Comparison of ENCODE assay signal across 11 mouse cellular contexts in genomic region chr9:46163430-46163829, GRCm38 (mm10).
DNase-seq lines count a peak whose midpoint lies in the region; ATAC-seq and TF ChIP-seq lines count a peak whose summit lies in the region.
"Had no signal": no experiment of that assay in that cellular context is flagged by ENCODE, and none has a peak within 500 bp of the region (broad histone marks: within the 10 kb centered on the region; RNA-seq: fewer than 3 reads in every experiment).

No protein-coding gene starts in this region.

- DNase-seq in gastrocnemius, adult 2 months = peak; percentile 39
- no peak for DNase-seq in gastrocnemius, adult 18-20 months (ENCODE audit: low spot score)
- peak; percentile 34 for DNase-seq in ovary, adult 18-20 months (ENCODE audit: low spot score)
- DNase-seq in ovary, postnatal 10 days (ENCODE audit: low spot score) = no peak
- peak; percentile 51 for DNase-seq in kidney, postnatal 14 days
- no peak for DNase-seq in left cerebral cortex, adult 9 months (ENCODE audit: low spot score in 2 of 2)
- DNase-seq in cerebellum, postnatal 14 days = no peak
- DNase-seq: gastrocnemius, postnatal 14 days had no signal

- TF ChIP-seq CTCF in gastrocnemius, adult 2 months (IDR thresholded peaks at IDR 0.05) = no peak

- no peaks in the 10 kb centered on the region for H3K4me1 ChIP-seq in neural tube, embryonic 15.5 days
- H3K4me1 ChIP-seq: intestine, embryonic 15.5 days; midbrain, embryonic 15.5 days had no signal

- 80% methylated on average over 8 of the region's 8 CpGs for WGBS in neural tube, embryonic 15.5 days

- H3K9me3 ChIP-seq in neural tube, embryonic 15.5 days (replicated peaks) = no peaks in the 10 kb centered on the region
- H3K9me3 ChIP-seq: intestine, embryonic 15.5 days; midbrain, embryonic 15.5 days had no signal

- H3K27ac ChIP-seq in gastrocnemius, adult 2 months = peak overlapping the region; percentile 65
- H3K27ac ChIP-seq in neural tube, embryonic 15.5 days (replicated peaks) = no peak overlapping the region
- H3K27ac ChIP-seq: intestine, embryonic 15.5 days; midbrain, embryonic 15.5 days had no signal

- no peaks in the 10 kb centered on the region; the same call in 1 of the 2 replicates for H3K36me3 ChIP-seq in neural tube, embryonic 15.5 days
- H3K36me3 ChIP-seq: midbrain, embryonic 15.5 days had no signal

- no peak overlapping the region for H3K4me2 ChIP-seq in neural tube, embryonic 15.5 days
- H3K4me2 ChIP-seq: intestine, embryonic 15.5 days; midbrain, embryonic 15.5 days had no signal

- H3K9ac ChIP-seq in neural tube, embryonic 15.5 days (replicated peaks) = no peak overlapping the region
- H3K9ac ChIP-seq: intestine, embryonic 15.5 days; midbrain, embryonic 15.5 days had no signal

- H3K4me3 ChIP-seq in gastrocnemius, adult 2 months = no peak overlapping the region
- no peak overlapping the region for H3K4me3 ChIP-seq in neural tube, embryonic 15.5 days (replicated peaks)
- H3K4me3 ChIP-seq: intestine, embryonic 15.5 days; midbrain, embryonic 15.5 days had no signal

- no peak for ATAC-seq in neural tube, embryonic 15.5 days (ENCODE audit: low FRiP score)
- ATAC-seq: intestine, embryonic 15.5 days; midbrain, embryonic 15.5 days had no signal

- intact Hi-C loops in gastrocnemius, adult 2 months (cut with DNase I) = no loop called here

- no peaks in the 10 kb centered on the region for H3K27me3 ChIP-seq in neural tube, embryonic 15.5 days (replicated peaks)
- H3K27me3 ChIP-seq: intestine, embryonic 15.5 days; midbrain, embryonic 15.5 days had no signal

Comparison
In these comparisons a context has a peak if more than half of its experiments do, and no peak if none do; other contexts are left out.
1. DNase-seq: peak in gastrocnemius, adult 2 months (single experiment), ovary, adult 18-20 months (single experiment) and kidney, postnatal 14 days (single experiment); none in gastrocnemius, adult 18-20 months (single experiment), ovary, postnatal 10 days (single experiment), left cerebral cortex, adult 9 months (0 of 2) and cerebellum, postnatal 14 days (0 of 2).